Mouse (Mus musculus) cerebellum, adult 9-10 months (tissue): ENCODE measurements at regions not wholly inside any gene's neighbourhood (a gene's known extent, or its start where the extent isn't known, plus 50 kb on each side); places are given as distances from the start of the nearest gene placed in this dataset.
A peak's percentile ranks its signal among the peaks of the same experiment; 100 is the strongest.
"Not testable (repeated sequence)": the region's sequence is repeated elsewhere in the genome, so short reads cannot be mapped to it uniquely, and the experiment has no call there.

Experiments used
- DNase-seq: peaks from one replicate; pipeline ENCODE4 v3.0.0; 2022

- no peak for DNase-seq
Measured at GRCm38 (mm10) chr6:53233777-53234176, 53.3 kb upstream of the Creb5 start.

GRCm38 (mm10) chr6:53232616-53233015, 54.5 kb upstream of the Creb5 start:
- no peak for DNase-seq

- no peak for DNase-seq
Measured at GRCm38 (mm10) chr6:53229350-53229749, 57.7 kb upstream of the Creb5 start.

- no peak for DNase-seq
Measured at GRCm38 (mm10) chr6:53222104-53222503, 65.0 kb upstream of the Creb5 start.

GRCm38 (mm10) chr6:53221668-53222005, 65.4 kb upstream of the Creb5 start:
- no peak for DNase-seq

- peak; percentile 57 for DNase-seq
Measured at GRCm38 (mm10) chr6:53220784-53221667, 66.0 kb upstream of the Creb5 start.

GRCm38 (mm10) chr6:53218871-53219286, 68.2 kb upstream of the Creb5 start:
- DNase-seq = no peak

GRCm38 (mm10) chr6:53217234-53218015, 69.6 kb upstream of the Creb5 start:
- peak; percentile 76 for DNase-seq

GRCm38 (mm10) chr6:53216715-53217114, 70.4 kb upstream of the Creb5 start:
- no peak for DNase-seq

- no peak for DNase-seq
Measured at GRCm38 (mm10) chr6:53211420-53211819, 75.7 kb upstream of the Creb5 start.

GRCm38 (mm10) chr6:53209398-53209797, 77.7 kb upstream of the Creb5 start:
- no peak for DNase-seq

GRCm38 (mm10) chr6:53208474-53208873, 78.6 kb upstream of the Creb5 start:
- no peak for DNase-seq

- no peak for DNase-seq
Measured at GRCm38 (mm10) chr6:53207781-53208180, 79.3 kb upstream of the Creb5 start.

- DNase-seq = no peak
Measured at GRCm38 (mm10) chr6:53207361-53207760, 79.7 kb upstream of the Creb5 start.

- peak; percentile 22 for DNase-seq
Measured at GRCm38 (mm10) chr6:53201281-53201956, 85.7 kb upstream of the Creb5 start.

GRCm38 (mm10) chr6:53199474-53199873, 87.6 kb upstream of the Creb5 start:
- DNase-seq = no peak

GRCm38 (mm10) chr6:53182131-53182530, 104.9 kb upstream of the Creb5 start:
- not testable (repeated sequence) for DNase-seq

GRCm38 (mm10) chr6:53164423-53164841, 96.0 kb upstream of the Jazf1 start:
- peak; percentile 8 for DNase-seq

GRCm38 (mm10) chr6:53163091-53163490, 94.7 kb upstream of the Jazf1 start:
- DNase-seq = no peak

- DNase-seq = no peak
Measured at GRCm38 (mm10) chr6:53161627-53162026, 93.2 kb upstream of the Jazf1 start.

- DNase-seq = no peak
Measured at GRCm38 (mm10) chr6:53154621-53155020, 86.2 kb upstream of the Jazf1 start.

- no peak for DNase-seq
Measured at GRCm38 (mm10) chr6:53147478-53147877, 79.0 kb upstream of the Jazf1 start.

- peak; percentile 51 for DNase-seq
Measured at GRCm38 (mm10) chr6:53143846-53144584, 75.6 kb upstream of the Jazf1 start.
